Mouse (Mus musculus): ENCODE measurements at regions not wholly inside any gene's neighbourhood (a gene's known extent, or its start where the extent isn't known, plus 50 kb on each side); places are given as distances from the start of the nearest gene placed in this dataset.

DNA sequence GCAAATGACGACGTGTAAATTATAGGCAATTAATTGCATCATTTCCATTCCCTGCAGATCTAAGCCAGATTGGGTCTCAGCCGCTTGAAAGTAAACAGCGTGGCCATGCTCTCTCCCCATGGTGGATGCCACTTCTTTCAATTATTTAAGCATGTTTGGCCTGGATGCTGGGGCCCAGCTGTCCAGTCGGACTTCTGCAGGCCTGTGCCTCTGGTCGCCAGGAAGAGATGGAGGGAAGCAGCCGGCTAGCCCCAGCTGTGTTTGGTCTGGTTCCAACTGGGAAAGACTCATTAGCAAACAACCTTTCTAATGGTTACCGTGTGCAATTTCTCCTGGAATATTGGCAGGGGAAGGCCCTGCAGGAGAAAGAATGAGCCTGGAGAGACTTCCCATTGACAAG lies 236.1 kb downstream of the CK137956 start:
- H3K4me1 ChIP-seq (ENCODE audit: control insufficient read depth in 2 of 2, insufficient read depth in 2 of 2, low read length in 2 of 2, poor library complexity in 1 of 2) = no peaks in the 10 kb centered on the region
- H3K4me3 ChIP-seq (ENCODE audit: insufficient read depth in 1 of 2, low read depth in 1 of 2, low read length in 2 of 2, poor library complexity in 1 of 2, severe bottlenecking in 1 of 2) = no peak overlapping the region
- H3K36me3 ChIP-seq (ENCODE audit: control insufficient read depth, insufficient read depth, low read length, poor library complexity, severe bottlenecking) = no peaks in the 10 kb centered on the region
- TF ChIP-seq ZC3H11A (IDR thresholded peaks at IDR 0.05; ENCODE audit: borderline replicate concordance, low read depth, low read length) (no peak), HCFC1 (IDR thresholded peaks at IDR 0.05; ENCODE audit: borderline replicate concordance, insufficient read depth, low read length) (no peak), CHD2 (IDR thresholded peaks at IDR 0.05; ENCODE audit: low read depth, low read length) (no peak), MAFK (IDR thresholded peaks at IDR 0.05; ENCODE audit: insufficient read depth, low read depth, low read length) (no peak), ZNF384 (IDR thresholded peaks at IDR 0.05; ENCODE audit: low read depth, low read length) (no peak)
- DNase-seq (ENCODE audit: low read depth, low spot score) = no peak
- H3K9me3 ChIP-seq (ENCODE audit: control insufficient read depth, insufficient read depth, low read depth, low read length) = no peaks in the 10 kb centered on the region
- H3K27ac ChIP-seq (ENCODE audit: insufficient read depth, low read depth, low read length, poor library complexity, severe bottlenecking) = no peak overlapping the region
- in situ Hi-C loops (cut with MboI; ENCODE audit: low sequenced_read_pairs in 2 of 2, unreplicated experiment in 2 of 2) = no loop called here
- no peak overlapping the region for H3K9ac ChIP-seq (ENCODE audit: insufficient read depth, low read depth, low read length, poor library complexity, severe bottlenecking)

DNA sequence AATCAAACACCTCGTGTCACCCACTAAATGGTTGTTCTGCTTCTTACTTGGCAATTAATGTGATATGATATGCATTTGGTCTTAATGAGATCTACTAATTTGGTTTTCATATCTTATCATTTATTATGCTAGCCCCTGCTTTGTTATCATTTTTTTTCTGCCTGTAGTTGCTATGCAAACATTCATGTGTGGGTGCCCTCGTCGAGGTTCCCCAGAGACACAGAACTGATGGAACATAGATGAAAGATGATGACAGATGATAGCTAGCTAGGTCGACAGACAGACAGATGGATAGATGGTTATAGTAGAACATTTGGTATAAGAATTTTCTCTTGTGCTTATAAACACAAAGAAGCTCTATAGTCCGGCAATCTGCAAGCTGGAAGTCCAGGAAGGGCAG lies 252.1 kb downstream of the CK137956 start:
- TF ChIP-seq ZC3H11A (IDR thresholded peaks at IDR 0.05; ENCODE audit: borderline replicate concordance, low read depth, low read length) (no peak), HCFC1 (IDR thresholded peaks at IDR 0.05; ENCODE audit: borderline replicate concordance, insufficient read depth, low read length) (no peak), MAFK (IDR thresholded peaks at IDR 0.05; ENCODE audit: insufficient read depth, low read depth, low read length) (no peak), ZNF384 (IDR thresholded peaks at IDR 0.05; ENCODE audit: low read depth, low read length) (no peak), CHD2 (IDR thresholded peaks at IDR 0.05; ENCODE audit: low read depth, low read length) (no peak)
- Histone ChIP-seq H3K4me3 (ENCODE audit: insufficient read depth in 1 of 2, low read depth in 1 of 2, low read length in 2 of 2, poor library complexity in 1 of 2, severe bottlenecking in 1 of 2) (no peak overlapping the region), H3K4me1 (ENCODE audit: control insufficient read depth in 2 of 2, insufficient read depth in 2 of 2, low read length in 2 of 2, poor library complexity in 1 of 2) (no peaks in the 10 kb centered on the region), H3K9me3 (ENCODE audit: control insufficient read depth, insufficient read depth, low read depth, low read length) (no peaks in the 10 kb centered on the region), H3K9ac (ENCODE audit: insufficient read depth, low read depth, low read length, poor library complexity, severe bottlenecking) (no peak overlapping the region), H3K27ac (ENCODE audit: insufficient read depth, low read depth, low read length, poor library complexity, severe bottlenecking) (no peak overlapping the region), H3K36me3 (ENCODE audit: control insufficient read depth, insufficient read depth, low read length, poor library complexity, severe bottlenecking) (no peaks in the 10 kb centered on the region)
- in situ Hi-C loops (cut with MboI; ENCODE audit: low sequenced_read_pairs in 2 of 2, unreplicated experiment in 2 of 2) = no loop called here
- no peak for DNase-seq (ENCODE audit: low read depth, low spot score)

DNA sequence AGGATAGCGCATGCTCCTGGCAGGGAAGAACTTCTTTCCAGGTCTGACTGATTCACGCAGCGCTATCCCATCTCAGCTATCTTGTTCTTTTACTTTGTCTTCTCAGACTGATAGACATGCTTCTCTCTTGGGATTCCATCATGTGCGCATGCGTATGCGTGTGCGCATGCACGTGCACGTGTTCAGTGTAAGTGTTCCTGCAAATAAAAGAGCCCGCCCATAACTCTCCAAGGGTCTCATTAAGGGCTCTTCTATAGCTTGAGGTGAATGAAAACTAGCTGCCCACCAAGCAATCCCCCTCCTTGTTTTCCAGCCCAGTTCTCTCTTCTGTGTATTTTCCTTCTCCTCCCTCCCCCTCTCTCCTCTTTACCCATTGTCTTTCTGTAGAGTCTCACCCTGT lies 258.5 kb downstream of the CK137956 start:
- no peak overlapping the region for H3K9ac ChIP-seq (ENCODE audit: insufficient read depth, low read depth, low read length, poor library complexity, severe bottlenecking)
- no peak overlapping the region for H3K4me3 ChIP-seq (ENCODE audit: insufficient read depth in 1 of 2, low read depth in 1 of 2, low read length in 2 of 2, poor library complexity in 1 of 2, severe bottlenecking in 1 of 2)
- H3K4me1 ChIP-seq (ENCODE audit: control insufficient read depth in 2 of 2, insufficient read depth in 2 of 2, low read length in 2 of 2, poor library complexity in 1 of 2) = no peaks in the 10 kb centered on the region
- DNase-seq (ENCODE audit: low read depth, low spot score) = no peak
- no peaks in the 10 kb centered on the region for H3K36me3 ChIP-seq (ENCODE audit: control insufficient read depth, insufficient read depth, low read length, poor library complexity, severe bottlenecking)
- in situ Hi-C loops (cut with MboI; ENCODE audit: low sequenced_read_pairs in 2 of 2, unreplicated experiment in 2 of 2) = no loop called here
- no peak for TF ChIP-seq ZC3H11A (IDR thresholded peaks at IDR 0.05; ENCODE audit: borderline replicate concordance, low read depth, low read length)
- TF ChIP-seq HCFC1 (IDR thresholded peaks at IDR 0.05; ENCODE audit: borderline replicate concordance, insufficient read depth, low read length) = no peak
- no peak for TF ChIP-seq CHD2 (IDR thresholded peaks at IDR 0.05; ENCODE audit: low read depth, low read length)
- no peak for TF ChIP-seq MAFK (IDR thresholded peaks at IDR 0.05; ENCODE audit: insufficient read depth, low read depth, low read length)
- no peak for TF ChIP-seq ZNF384 (IDR thresholded peaks at IDR 0.05; ENCODE audit: low read depth, low read length)
- no peaks in the 10 kb centered on the region for H3K9me3 ChIP-seq (ENCODE audit: control insufficient read depth, insufficient read depth, low read depth, low read length)
- H3K27ac ChIP-seq (ENCODE audit: insufficient read depth, low read depth, low read length, poor library complexity, severe bottlenecking) = no peak overlapping the region

DNA sequence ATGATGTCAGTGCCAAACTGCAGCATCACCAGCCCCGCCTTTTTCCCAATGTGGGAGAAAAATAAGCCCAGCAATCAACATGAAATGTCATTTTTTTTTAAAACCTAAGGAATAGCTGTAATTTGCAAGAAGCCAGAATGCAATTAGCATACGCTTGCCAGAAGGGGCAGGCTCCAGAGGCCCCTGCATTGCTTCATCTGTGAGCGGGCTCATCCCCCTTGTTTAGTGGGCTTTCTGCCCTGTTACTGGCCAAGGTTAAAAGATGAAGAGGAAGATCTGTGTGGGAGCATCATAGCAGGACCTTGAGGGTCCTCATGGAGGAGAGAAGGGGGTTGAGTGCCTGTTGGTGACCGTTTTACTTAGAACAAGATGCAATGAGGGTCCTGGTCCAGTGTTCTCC lies 259.9 kb downstream of the CK137956 start:
- no peaks in the 10 kb centered on the region for H3K9me3 ChIP-seq (ENCODE audit: control insufficient read depth, insufficient read depth, low read depth, low read length)
- no peak overlapping the region for H3K27ac ChIP-seq (ENCODE audit: insufficient read depth, low read depth, low read length, poor library complexity, severe bottlenecking)
- no peaks in the 10 kb centered on the region for H3K36me3 ChIP-seq (ENCODE audit: control insufficient read depth, insufficient read depth, low read length, poor library complexity, severe bottlenecking)
- H3K9ac ChIP-seq (ENCODE audit: insufficient read depth, low read depth, low read length, poor library complexity, severe bottlenecking) = no peak overlapping the region
- DNase-seq (ENCODE audit: low read depth, low spot score) = no peak
- no peaks in the 10 kb centered on the region for H3K4me1 ChIP-seq (ENCODE audit: control insufficient read depth in 2 of 2, insufficient read depth in 2 of 2, low read length in 2 of 2, poor library complexity in 1 of 2)
- no peak overlapping the region for H3K4me3 ChIP-seq (ENCODE audit: insufficient read depth in 1 of 2, low read depth in 1 of 2, low read length in 2 of 2, poor library complexity in 1 of 2, severe bottlenecking in 1 of 2)
- TF ChIP-seq HCFC1 (IDR thresholded peaks at IDR 0.05; ENCODE audit: borderline replicate concordance, insufficient read depth, low read length) (no peak), CHD2 (IDR thresholded peaks at IDR 0.05; ENCODE audit: low read depth, low read length) (no peak), ZNF384 (IDR thresholded peaks at IDR 0.05; ENCODE audit: low read depth, low read length) (no peak)
- in situ Hi-C loops (cut with MboI; ENCODE audit: low sequenced_read_pairs in 2 of 2, unreplicated experiment in 2 of 2) = no loop called here

DNA sequence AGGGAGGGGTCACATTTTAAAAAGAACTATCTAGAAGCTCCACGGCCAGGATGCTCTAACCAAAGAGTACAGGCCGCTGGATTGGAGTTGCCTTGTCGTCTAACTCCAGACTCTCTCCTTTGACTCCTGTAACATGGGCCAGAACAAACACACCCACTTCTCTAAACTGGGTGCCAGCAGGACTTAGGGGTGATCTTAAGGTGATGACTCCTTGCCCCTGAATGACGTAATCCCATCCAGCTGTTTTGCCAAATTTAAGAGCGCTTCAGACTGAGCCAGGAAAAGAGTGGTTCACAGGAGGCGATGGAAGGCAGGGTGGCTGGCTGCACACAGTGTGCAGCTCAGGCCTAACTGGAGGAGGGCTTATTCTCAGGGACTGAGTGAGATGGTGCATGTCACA lies 261.0 kb downstream of the CK137956 start:
- no peak for DNase-seq (ENCODE audit: low read depth, low spot score)
- in situ Hi-C loops (cut with MboI; ENCODE audit: low sequenced_read_pairs in 2 of 2, unreplicated experiment in 2 of 2) = no loop called here
- no peak overlapping the region for H3K4me3 ChIP-seq (ENCODE audit: insufficient read depth in 1 of 2, low read depth in 1 of 2, low read length in 2 of 2, poor library complexity in 1 of 2, severe bottlenecking in 1 of 2)
- H3K4me1 ChIP-seq (ENCODE audit: control insufficient read depth in 2 of 2, insufficient read depth in 2 of 2, low read length in 2 of 2, poor library complexity in 1 of 2) = no peaks in the 10 kb centered on the region
- H3K9me3 ChIP-seq (ENCODE audit: control insufficient read depth, insufficient read depth, low read depth, low read length) = no peaks in the 10 kb centered on the region
- H3K36me3 ChIP-seq (ENCODE audit: control insufficient read depth, insufficient read depth, low read length, poor library complexity, severe bottlenecking) = no peaks in the 10 kb centered on the region
- TF ChIP-seq ZNF384 (IDR thresholded peaks at IDR 0.05; ENCODE audit: low read depth, low read length) (no peak), CHD2 (IDR thresholded peaks at IDR 0.05; ENCODE audit: low read depth, low read length) (no peak), ZC3H11A (IDR thresholded peaks at IDR 0.05; ENCODE audit: borderline replicate concordance, low read depth, low read length) (no peak), HCFC1 (IDR thresholded peaks at IDR 0.05; ENCODE audit: borderline replicate concordance, insufficient read depth, low read length) (no peak), MAFK (IDR thresholded peaks at IDR 0.05; ENCODE audit: insufficient read depth, low read depth, low read length) (no peak)
- no peak overlapping the region for H3K27ac ChIP-seq (ENCODE audit: insufficient read depth, low read depth, low read length, poor library complexity, severe bottlenecking)
- H3K9ac ChIP-seq (ENCODE audit: insufficient read depth, low read depth, low read length, poor library complexity, severe bottlenecking) = no peak overlapping the region
